Mouse (Mus musculus): ENCODE measurements around the gene Asgr2. TPM values are rescaled to one million over a fixed set of nuclear protein-coding genes. Genes with fewer than 3 reads are reported as not detected.
"Not testable (repeated sequence)": the region's sequence is repeated elsewhere in the genome, so short reads cannot be mapped to it uniquely, and the experiment has no call there.

The Asgr2 gene
- total RNA-seq, 2 experiments from 2014 or later: not detected

DNA sequence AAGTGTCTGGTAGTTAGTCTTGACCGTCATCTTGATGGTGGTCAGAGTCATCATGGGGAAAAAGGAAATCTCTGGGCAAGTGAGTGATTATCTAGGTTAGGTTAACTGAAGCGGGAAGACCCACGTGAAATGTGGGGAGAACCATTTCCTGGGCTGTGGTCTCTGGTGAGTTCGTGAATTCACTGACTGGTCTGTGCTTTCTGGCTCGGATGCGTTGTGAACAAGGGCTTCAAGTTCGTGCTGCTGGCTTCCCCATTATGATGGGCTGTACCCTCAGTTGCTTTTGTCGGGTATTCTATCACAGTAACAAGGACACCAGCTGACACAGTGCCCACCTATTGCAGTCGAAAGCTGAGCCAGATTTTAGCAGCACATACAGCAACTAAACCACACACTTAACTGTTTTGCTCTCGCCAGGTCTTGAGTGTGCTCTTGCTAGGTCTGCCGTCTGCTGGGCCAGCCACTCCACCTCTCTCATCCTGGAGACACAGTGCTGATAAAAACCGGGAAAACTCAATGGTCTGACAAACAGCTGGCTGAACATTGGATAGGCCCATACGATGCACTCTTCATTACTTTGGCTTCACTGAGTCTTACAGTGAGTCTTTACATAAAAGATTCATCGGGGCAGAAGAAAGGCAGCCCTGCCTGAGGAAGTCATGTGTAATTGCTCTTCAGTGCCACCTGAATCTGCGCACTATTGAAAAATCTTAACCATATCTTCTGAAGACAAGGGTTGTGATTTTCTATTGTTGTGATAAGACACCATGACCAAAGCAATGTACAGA lies 11.4 kb upstream of the Asgr2 start:
- no peak for DNase-seq (ENCODE audit: low spot score in 2 of 2)

DNA sequence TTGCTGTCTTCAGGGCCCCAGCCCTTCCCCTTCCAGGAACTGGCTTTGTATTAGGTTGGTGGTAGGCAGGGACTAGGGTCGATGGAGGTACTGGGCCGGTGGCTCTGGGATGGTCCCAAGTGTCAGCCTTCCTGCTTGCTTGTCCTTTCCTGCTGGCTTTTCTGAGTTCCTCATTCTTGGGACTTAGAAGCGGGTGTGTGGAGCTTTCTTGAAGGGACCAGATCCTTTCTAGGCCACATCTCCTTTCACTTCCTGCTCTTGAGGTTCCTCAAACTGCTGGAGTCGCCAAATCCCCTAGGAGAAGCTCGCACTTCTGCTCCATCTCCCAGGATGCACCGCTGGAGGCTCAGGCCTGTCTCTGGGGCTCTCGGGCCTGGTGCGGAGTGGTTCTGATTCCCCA lies 7.9 kb upstream of the Asgr2 start:
- DNase-seq (ENCODE audit: low spot score in 2 of 2): no peak

DNA sequence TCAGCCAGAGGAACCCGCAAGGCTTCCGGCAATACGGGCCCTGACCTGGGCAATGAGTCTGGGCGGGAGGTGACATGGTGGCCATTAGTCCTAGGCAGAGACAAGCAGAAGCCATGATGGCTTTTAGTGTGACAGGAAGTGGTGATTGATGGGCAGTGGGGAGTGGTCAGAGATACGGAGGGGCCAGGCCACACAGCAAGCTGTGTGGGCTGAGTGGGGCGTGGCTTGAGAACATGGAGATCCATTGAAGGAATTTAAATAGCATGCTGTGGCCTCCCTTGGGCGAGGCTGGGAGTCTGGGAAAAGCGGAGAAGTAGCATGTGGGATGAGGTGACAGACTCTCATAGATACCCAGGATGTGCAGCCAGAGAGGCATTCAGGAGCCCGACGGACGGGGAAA lies 5.0 kb downstream of the Asgr2 start:
- no peak for DNase-seq (ENCODE audit: low spot score in 2 of 2)

DNA sequence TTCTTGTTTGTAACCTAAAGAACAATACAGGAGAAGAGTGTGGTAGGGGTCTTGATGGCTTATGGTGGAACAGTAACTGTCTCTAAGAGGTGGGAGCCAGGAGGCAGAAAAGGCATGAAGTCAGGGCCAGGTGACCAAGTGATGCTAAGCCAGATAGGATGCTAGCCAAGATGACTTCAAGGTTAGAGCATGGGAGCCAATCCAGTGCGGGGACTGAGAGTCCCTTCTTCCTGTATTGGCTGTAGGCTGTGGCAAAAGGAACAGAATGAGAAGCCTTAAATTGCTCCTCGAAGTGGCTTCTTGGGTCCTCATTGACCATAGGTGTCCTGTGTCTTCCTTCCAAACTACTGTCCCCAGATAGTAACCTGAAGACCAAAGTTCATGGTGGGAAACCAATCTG lies 6.7 kb downstream of the Asgr2 start:
- DNase-seq (ENCODE audit: low spot score in 2 of 2): no peak

DNA sequence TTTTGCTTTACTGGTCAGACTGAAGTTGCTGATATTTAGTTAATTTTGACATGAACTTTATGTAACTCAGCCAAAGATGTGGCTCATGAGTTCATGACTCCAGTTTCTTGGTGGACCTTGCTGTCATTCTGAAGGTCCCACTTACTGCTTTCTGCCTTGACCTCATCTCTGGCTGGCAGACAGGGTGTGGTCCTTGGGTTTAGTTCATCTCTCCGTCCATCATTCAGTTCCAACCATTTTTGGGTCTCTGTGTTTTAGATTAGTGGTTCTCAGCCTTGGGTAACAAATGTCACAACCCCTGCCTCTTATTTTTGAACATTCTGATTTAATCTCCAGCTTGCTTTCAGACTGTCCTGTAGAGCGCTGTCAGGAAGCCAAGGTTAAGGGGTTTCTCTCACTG lies 7.4 kb downstream of the Asgr2 start:
- no peak for DNase-seq (ENCODE audit: low spot score in 2 of 2)

DNA sequence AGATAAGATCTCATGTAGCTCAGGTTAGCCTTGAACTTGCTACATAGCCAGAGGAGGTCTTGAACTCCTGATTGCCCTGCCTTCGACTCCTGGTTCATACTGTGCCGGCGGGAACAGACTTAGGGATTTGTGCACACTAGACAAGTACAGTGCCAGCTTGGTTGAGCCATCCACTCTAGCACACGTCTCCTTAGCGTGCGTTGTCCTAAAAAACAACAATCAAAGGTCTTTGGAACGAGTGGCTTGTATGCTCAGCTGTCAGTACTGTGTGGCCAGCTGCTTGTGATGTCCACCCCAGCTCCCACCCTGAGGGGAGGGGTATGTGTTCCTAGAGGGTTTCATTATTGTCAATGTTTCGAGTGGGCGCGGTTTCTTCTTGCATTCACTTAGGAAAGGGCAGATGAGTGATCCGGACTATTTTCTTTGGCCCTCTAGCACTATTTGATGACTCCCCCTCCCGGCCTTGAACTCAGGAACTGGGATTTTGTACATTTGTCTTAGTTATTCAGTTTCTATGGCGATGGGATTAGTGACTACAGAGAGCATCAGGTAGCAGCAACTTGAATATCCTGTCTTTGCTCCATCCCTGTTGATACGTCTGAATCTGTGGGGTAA lies 11.4 kb downstream of the Asgr2 start:
- no peak for DNase-seq (ENCODE audit: low spot score in 2 of 2)

DNA sequence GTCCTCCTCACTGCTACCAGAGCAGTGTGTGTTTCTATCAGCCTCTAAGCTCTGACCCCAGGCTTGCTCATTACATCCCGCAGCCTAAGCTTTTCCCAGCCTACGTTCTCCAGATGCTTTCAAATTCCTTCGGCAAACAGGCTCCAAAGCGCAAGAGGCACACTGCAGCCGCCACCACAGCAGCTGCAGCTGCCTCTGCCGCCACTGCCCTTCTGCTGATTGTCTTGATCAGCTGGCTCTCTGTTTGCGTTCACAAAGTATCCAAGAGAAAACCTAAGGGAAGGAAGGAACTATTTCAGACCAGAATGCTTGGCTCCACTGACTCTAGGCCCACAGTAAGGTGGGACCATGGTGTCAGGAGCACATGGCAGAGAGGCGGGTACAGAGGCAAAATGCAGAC lies 14.6 kb downstream of the Asgr2 start:
- DNase-seq (ENCODE audit: low spot score in 2 of 2): no peak

DNA sequence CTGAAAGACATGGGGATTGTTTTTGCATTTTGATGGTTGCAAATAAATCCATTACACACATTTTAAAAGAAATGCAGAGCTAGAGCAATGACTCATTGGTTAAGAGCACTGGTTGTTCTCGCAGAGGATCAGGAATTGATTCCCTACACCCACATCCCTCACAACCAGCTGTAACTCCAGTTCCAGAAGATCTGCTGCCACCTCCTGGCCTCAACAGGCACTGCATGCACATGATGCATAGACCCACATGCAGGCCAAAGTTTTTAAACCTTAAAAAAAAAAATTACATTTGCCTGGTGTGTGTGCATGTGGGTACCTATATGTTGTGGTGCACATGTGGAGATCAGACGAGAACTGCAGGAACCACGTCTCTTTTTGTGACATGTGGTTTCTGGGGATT lies 17.7 kb downstream of the Asgr2 start:
- peak; percentile 8 to 21 for DNase-seq (ENCODE audit: low spot score in 2 of 2)

DNA sequence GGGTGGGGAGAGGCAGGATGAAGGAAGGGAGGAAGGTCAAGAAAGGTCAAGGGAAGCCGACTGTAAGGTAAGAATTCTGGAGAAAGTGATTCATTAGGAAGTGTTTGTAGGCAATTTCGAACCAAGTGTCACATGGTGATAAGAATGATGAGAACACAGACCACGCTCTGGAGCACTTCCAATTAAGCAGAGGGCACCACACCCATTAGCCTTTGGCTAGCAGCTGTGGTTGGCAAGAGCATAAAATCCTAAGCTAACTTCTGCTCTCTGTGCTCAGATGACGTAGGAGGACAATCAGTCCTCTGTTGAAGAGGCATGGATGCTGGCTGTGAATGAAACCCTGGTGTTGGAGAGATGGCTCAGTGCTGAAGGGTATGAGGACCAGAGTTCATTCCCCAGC lies 22.1 kb downstream of the Asgr2 start:
- DNase-seq (ENCODE audit: low spot score in 2 of 2): no peak

DNA sequence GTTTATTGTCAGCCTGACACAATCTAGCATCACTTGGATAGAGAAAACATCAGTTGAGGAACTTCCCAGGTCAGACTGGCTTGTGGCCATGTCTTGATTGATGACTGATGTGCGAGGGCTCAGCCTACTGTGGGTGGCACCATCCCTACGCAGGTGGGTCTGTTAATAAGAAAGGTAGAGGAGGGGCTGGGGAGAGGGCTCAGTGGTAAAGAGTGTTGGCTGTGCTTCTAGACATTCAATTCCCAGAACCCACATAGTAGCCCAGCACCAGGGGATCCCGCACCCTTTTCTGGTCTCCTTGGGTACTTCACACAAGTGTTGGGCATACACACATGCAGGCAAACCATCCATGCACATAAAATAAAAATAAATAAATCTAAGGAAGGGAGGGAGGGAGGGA lies 23.5 kb downstream of the Asgr2 start:
- no peak for DNase-seq (ENCODE audit: low spot score in 2 of 2)

DNA sequence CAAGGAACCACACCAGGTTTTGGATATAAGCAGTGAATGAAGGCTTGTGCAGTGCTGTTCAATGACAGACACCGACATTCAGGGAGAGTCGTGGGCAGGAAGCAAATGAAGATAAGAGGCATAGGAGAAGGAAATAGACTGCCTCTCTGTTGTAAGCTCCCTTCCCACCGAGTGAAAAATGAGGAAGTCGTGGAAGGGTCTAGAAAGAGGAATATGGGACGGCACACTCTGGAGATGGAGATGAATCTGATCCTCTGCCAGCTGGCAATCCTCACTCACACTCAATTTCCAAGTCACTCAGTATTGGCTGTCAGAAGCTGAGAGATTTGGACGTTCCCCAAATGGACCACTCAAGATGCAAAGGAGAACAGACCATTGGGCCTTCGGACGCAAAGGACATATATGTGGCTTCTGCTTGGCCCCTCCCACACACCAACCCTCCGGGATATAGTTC lies 37.5 kb downstream of the Asgr2 start, which contains the start of gene Mgl2:
Mgl2 (plus strand) TSS at position 404 of the 454 bp plus-strand sequence.
- DNase-seq (ENCODE audit: low spot score in 2 of 2): no peak

DNA sequence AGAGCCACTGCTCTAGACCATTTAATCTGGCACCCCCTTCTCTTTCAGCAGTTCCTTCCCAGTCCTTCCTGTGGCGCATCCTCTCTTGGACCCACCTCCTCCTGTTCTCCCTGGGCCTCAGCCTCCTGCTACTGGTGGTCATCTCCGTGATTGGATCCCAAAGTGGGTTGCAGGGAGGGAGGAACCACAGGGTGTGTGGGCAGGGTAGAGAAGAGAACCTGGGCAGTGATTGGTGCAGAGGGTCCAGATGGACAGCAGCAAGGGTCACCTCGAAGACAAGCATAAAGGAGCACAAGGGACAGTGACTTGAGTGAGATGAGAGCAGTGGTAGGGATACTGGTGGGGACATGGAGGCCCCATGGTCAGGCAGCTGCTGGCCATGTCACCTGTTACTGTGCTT lies 42.6 kb downstream of the Asgr2 start:
- DNase-seq (ENCODE audit: low spot score in 2 of 2): not testable (repeated sequence)

DNA sequence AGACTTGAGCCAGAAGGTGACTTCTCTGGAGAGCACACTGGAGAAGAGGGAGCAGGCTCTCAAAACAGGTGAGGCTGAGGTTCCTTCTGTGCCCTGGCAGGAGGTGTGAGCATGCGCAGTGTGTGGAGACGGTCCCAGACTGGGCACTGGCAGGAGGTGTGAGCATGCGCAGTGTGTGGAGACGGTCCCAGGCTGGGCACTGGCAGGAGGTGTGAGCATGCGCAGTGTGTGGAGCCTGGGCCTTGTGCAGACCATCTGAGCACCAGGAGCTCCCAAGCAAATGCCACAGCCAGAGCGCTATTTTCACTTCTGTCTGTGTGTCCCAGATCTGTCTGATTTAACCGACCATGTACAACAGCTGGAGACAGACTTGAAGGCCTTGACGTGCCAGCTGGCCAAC lies 43.5 kb downstream of the Asgr2 start:
- not testable (repeated sequence) for DNase-seq (ENCODE audit: low spot score in 2 of 2)

DNA sequence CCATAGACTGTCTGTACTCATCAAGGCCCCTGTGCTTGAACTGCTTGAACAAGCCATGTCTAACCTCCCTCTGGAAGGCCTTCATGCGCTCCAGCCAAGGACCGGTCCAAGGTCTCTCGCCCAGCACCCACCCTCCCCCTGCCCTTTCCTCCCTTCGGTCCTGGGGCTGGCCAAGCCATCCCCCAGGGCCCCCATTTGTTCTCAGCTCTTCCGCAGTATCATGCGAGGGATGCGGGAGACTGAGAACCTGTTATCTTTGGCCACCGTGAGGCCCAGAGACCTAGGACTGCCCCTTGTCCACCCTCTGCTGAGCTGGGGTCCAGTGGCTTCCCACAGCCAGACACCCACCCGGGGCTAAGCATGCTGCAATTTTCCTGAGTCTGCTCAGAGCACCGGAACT lies 46.7 kb downstream of the Asgr2 start:
- DNase-seq (ENCODE audit: low spot score in 2 of 2): no peak

DNA sequence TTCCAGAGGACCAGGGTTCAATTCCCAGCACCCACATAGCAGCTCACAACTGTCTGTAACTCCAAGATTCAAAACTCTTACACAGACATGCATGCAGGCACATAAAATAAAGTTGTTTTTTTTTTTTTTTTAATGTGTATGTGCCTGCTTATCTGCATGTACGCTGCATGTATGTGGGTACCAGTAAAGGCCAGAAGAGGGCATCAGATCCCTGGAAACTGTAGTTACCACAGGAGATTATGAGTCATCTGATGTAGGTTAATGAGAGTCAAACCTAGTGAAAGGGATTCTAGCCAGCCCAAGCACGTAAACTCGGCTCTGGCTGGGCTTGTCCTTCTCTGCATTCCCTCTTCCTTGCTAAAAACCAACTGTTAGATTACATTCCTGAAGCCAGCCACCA lies 58.6 kb downstream of the Asgr2 start:
- DNase-seq (ENCODE audit: low spot score in 2 of 2): no peak

Other genes with a start within 250 kb of the Asgr2 start
- gene Plscr3, start 246.3 kb upstream of the Asgr2 start, total RNA-seq (2021): 10 to 100 TPM; 15.6 to 17.7 TPM
- under 1 TPM in 1 of 2 experiments, not detected in 1; 0.14 TPM for gene Tnk1, start 233.9 kb upstream of the Asgr2 start, total RNA-seq (2021)
- gene Tmem95, start 214.6 kb upstream of the Asgr2 start, total RNA-seq (2021): not detected
- 1 to 10 TPM; 1.2 to 1.4 TPM for gene Kctd11, start 211.2 kb upstream of the Asgr2 start, total RNA-seq (2021)
- under 1 TPM in 1 of 2 experiments, not detected in 1; 0.14 TPM for gene Acap1, start 197.1 kb upstream of the Asgr2 start, total RNA-seq (2021)
- gene 2810408A11Rik, start 191.7 kb upstream of the Asgr2 start, total RNA-seq (2021): under 1 TPM; 0.35 to 0.72 TPM
- 100 to 1,000 TPM; 116 to 118 TPM for gene Neurl4, start 191.6 kb upstream of the Asgr2 start, total RNA-seq (2021)
- gene Gps2, start 178.8 kb upstream of the Asgr2 start, total RNA-seq (2021): 10 to 100 TPM; 33.0 to 33.4 TPM
- gene Eif5a, start 170.7 kb upstream of the Asgr2 start, total RNA-seq (2021): 100 to 1,000 TPM; 431 to 468 TPM
- gene Ybx2, start 156.8 kb upstream of the Asgr2 start, total RNA-seq (2021): 1 to 10 TPM; 4.6 to 6.5 TPM
- gene Slc2a4, start 144.5 kb upstream of the Asgr2 start, total RNA-seq (2021): 1 to 10 TPM; 4.9 to 6.4 TPM
- gene Cldn7, start 127.9 kb upstream of the Asgr2 start, total RNA-seq (2021): not detected
- gene Ctdnep1, start 111.5 kb upstream of the Asgr2 start, total RNA-seq (2021): 100 to 1,000 TPM; 111 to 121 TPM
- 10 to 100 TPM; 78.8 to 87.3 TPM for gene Elp5, start 110.1 kb upstream of the Asgr2 start, total RNA-seq (2021)
- gene Gabarap, start 101.5 kb upstream of the Asgr2 start, total RNA-seq (2021): 100 to 1,000 TPM; 231 to 236 TPM
- 10 to 100 TPM; 52.6 to 53.8 TPM for gene Phf23, start 96.9 kb upstream of the Asgr2 start, total RNA-seq (2021)
- gene Dvl2, start 92.0 kb upstream of the Asgr2 start, total RNA-seq (2021): 10 to 100 TPM; 28.6 to 32.9 TPM
- gene Acadvl, start 77.2 kb upstream of the Asgr2 start, total RNA-seq (2021): 10 to 100 TPM; 55.6 to 57.9 TPM
- gene Dlg4, start 75.7 kb upstream of the Asgr2 start, total RNA-seq (2021): 100 to 1,000 TPM; 718 to 731 TPM
- gene Asgr1, start 38.6 kb upstream of the Asgr2 start, total RNA-seq (2021): 1 to 10 TPM; 2.2 to 3.8 TPM
- gene Mgl2, start 37.7 kb downstream of the Asgr2 start, total RNA-seq (2021): 1 to 10 TPM; 1.0 TPM
- gene Clec10a, start 63.6 kb downstream of the Asgr2 start, total RNA-seq (2021): 1 to 10 TPM; 2.6 to 4.0 TPM
- gene Slc16a11, start 120.1 kb downstream of the Asgr2 start, total RNA-seq (2021): 10 to 100 TPM; 34.2 to 35.5 TPM
- gene Slc16a13, start 128.4 kb downstream of the Asgr2 start, total RNA-seq (2021): 1 to 10 TPM; 5.2 to 8.0 TPM
- 1 to 10 TPM; 1.2 to 3.2 TPM for gene Bcl6b, start 137.2 kb downstream of the Asgr2 start, total RNA-seq (2021)
- gene 0610010K14Rik, start 145.3 kb downstream of the Asgr2 start, total RNA-seq (2021): 10 to 100 TPM; 44.6 to 47.2 TPM
- 1 to 10 TPM; 3.0 to 4.8 TPM for gene Gm21988, start 147.2 kb downstream of the Asgr2 start, total RNA-seq (2021)
- 100 to 1,000 TPM; 269 to 280 TPM for gene Rnasek, start 147.2 kb downstream of the Asgr2 start, total RNA-seq (2021)
- under 1 TPM; 0.44 to 0.47 TPM for gene Alox12, start 162.7 kb downstream of the Asgr2 start, total RNA-seq (2021)
- gene Alox12e, start 230.0 kb downstream of the Asgr2 start, total RNA-seq (2021): under 1 TPM; 0.19 to 0.40 TPM